Mouse (Mus musculus) cerebellum, adult 2 months (tissue): ENCODE results near the gene Sacm1l.

Source experiments
- CTCF ChIP-seq: fragments of 200-500 bp; IDR thresholded peaks from 2 replicates; pipeline ENCODE4 v1.5.1; 2011; ENCODE audit warnings: low read depth, mild to moderate bottlenecking, control low read depth, low read length, moderate library complexity, borderline replicate concordance; ENCODE audit not compliant: insufficient read depth
- POLR2A ChIP-seq: fragments of 200-500 bp; IDR thresholded peaks from 2 replicates; pipeline ENCODE4 v1.6.1; 2011; ENCODE audit warnings: low read length, control low read depth, borderline replicate concordance; ENCODE audit not compliant: insufficient read depth

DNA sequence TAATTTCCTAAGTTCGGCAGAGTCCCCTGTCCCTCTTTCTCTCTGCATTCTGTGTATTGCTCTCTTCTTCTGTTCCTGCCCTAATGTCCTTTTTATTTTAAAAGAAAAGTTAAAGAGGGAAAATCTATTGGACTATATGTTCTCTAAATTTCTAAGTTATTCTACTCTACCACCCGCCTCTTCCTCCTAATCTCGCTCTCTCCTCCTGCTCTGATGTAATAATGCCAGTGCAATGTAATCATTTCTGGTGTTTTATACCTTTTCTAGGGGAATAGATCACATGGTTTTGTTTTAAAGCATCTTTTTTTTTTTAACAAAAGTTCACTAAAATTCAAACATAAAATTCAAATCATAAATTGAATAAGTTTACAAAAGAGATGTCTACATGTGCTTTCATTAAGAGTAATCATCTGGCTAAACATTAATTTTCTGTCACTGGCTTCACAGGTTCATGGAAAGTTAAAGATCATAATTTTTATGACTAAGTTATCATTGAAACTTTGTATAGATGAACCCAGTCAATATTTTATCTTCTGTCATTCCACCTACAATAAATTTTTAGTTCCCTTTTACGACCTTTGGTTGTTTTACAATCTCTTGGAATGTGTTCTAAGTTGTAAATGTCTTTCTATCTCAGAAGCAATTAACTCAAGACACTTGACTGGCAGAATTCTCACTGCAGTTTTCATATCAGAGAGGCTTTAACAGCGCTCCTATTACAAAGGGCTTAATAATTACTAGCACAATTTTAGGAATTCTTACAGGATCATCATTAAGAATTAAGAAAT lies 90.9 kb downstream of the Sacm1l start:
- no peak for TF ChIP-seq CTCF
- no peak for TF ChIP-seq POLR2A
